ENCODE assay signal across 8 mouse cellular contexts in the genomic region with DNA sequence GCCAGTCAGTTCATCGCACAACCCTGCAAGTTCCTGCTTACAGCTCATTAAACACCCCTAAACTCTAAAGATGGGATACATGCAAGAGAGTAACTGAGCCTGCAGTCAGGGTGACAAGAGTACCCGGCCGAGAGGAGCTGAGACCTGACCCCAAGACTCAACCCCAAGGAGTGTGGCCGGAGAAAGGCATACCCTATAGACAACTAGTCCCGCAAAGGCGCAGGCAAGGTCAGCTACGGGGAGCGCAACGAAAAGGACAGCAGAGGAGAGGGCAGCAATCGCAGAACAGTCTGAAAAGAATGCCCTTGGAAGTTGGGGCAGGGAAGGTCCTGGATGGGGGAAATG. TPM values are rescaled to one million over a fixed set of nuclear protein-coding genes. Genes with fewer than 3 reads are reported as not detected.
DNase-seq lines count a peak whose midpoint lies in the region; ATAC-seq and TF ChIP-seq lines count a peak whose summit lies in the region.

No protein-coding gene starts in this region.

- H3K9ac ChIP-seq in embryonic facial prominence, embryonic 11.5 days (replicated peaks; ENCODE audit: low read length): peak overlapping the region; percentile 90
- peak overlapping the region; percentile 88 for H3K9ac ChIP-seq in hindbrain, embryonic 14.5 days
- H3K9ac ChIP-seq in midbrain, embryonic 12.5 days (replicated peaks): peak overlapping the region; percentile 93

- ATAC-seq in embryonic facial prominence, embryonic 11.5 days (replicated peaks; ENCODE audit: insufficient number of reproducible peaks, low FRiP score, low TSS enrichment, low read depth): no peak
- ATAC-seq in hindbrain, embryonic 14.5 days (ENCODE audit: low FRiP score): no peak
- no peak; the same call in 1 of the 2 replicates for ATAC-seq in midbrain, embryonic 12.5 days (ENCODE audit: low FRiP score, low read depth)

- peak overlapping the region; percentile 97 for H3K4me3 ChIP-seq in E14TG2a.4 (replicated peaks; ENCODE audit: low read length)
- peak overlapping the region; percentile 89 for H3K4me3 ChIP-seq in embryonic facial prominence, embryonic 11.5 days (ENCODE audit: low read depth, low read length)
- H3K4me3 ChIP-seq in hindbrain, embryonic 14.5 days (replicated peaks; ENCODE audit: low read length): peak overlapping the region; percentile 82
- peak overlapping the region; percentile 91 for H3K4me3 ChIP-seq in midbrain, embryonic 12.5 days

- 0% methylated on average over 10 of the region's 10 CpGs for WGBS in embryonic facial prominence, embryonic 11.5 days
- under 1% methylated on average over 10 of the region's 10 CpGs for WGBS in hindbrain, embryonic 14.5 days
- 0% methylated on average over 10 of the region's 10 CpGs for WGBS in midbrain, embryonic 12.5 days

- TF ChIP-seq CTCF in E14TG2a.4 (conservative IDR thresholded peaks at IDR 0.05; ENCODE audit: low read length): no peak

- peaks cover 37% of the 10 kb centered on the region for H3K4me1 ChIP-seq in E14TG2a.4 (replicated peaks; ENCODE audit: low read depth, low read length)
- no peaks in the 10 kb centered on the region for H3K4me1 ChIP-seq in embryonic facial prominence, embryonic 11.5 days (ENCODE audit: control insufficient read depth, insufficient read depth, low read length)
- peaks cover 38% of the 10 kb centered on the region for H3K4me1 ChIP-seq in hindbrain, embryonic 14.5 days (replicated peaks; ENCODE audit: control insufficient read depth, insufficient read depth, low read length)
- H3K4me1 ChIP-seq in midbrain, embryonic 12.5 days: peaks cover 24% of the 10 kb centered on the region

- peak; percentile 18 to 21 for DNase-seq in kidney, adult 8-10 months
- no peak for DNase-seq in kidney, adult 9 months
- DNase-seq in embryonic facial prominence, embryonic 11.5 days (ENCODE audit: low spot score): no peak
- DNase-seq in hindbrain, embryonic 14.5 days (ENCODE audit: low spot score): no peak
- DNase-seq in thymus, adult 18-20 months: no peak
- DNase-seq in right cerebral cortex, postnatal 36 days (ENCODE audit: low spot score in 2 of 2): no peak

- H3K27me3 ChIP-seq in E14TG2a.4 (ENCODE audit: insufficient read depth, low read length): peaks cover 39% of the 10 kb centered on the region
- H3K27me3 ChIP-seq in embryonic facial prominence, embryonic 11.5 days (ENCODE audit: control insufficient read depth, insufficient read depth, low read length): no peaks in the 10 kb centered on the region
- peaks cover 4% of the 10 kb centered on the region; the same call in 1 of the 2 replicates for H3K27me3 ChIP-seq in hindbrain, embryonic 14.5 days (ENCODE audit: control insufficient read depth, insufficient read depth, low read length)
- peaks cover 5% of the 10 kb centered on the region for H3K27me3 ChIP-seq in midbrain, embryonic 12.5 days

- H3K27ac ChIP-seq in embryonic facial prominence, embryonic 11.5 days (replicated peaks; ENCODE audit: low read depth, low read length): peak overlapping the region; percentile 94
- H3K27ac ChIP-seq in hindbrain, embryonic 14.5 days: peak overlapping the region; percentile 94
- peak overlapping the region; percentile 99 for H3K27ac ChIP-seq in midbrain, embryonic 12.5 days (replicated peaks)

- H3K9me3 ChIP-seq in E14TG2a.4 (ENCODE audit: low read length): no peaks in the 10 kb centered on the region
- H3K9me3 ChIP-seq in embryonic facial prominence, embryonic 11.5 days (replicated peaks; ENCODE audit: control insufficient read depth, low read length): no peaks in the 10 kb centered on the region
- no peaks in the 10 kb centered on the region for H3K9me3 ChIP-seq in hindbrain, embryonic 14.5 days (ENCODE audit: control insufficient read depth, low read length)
- H3K9me3 ChIP-seq in midbrain, embryonic 12.5 days: no peaks in the 10 kb centered on the region

- H3K4me2 ChIP-seq in embryonic facial prominence, embryonic 11.5 days (ENCODE audit: low read depth, low read length): peak overlapping the region; percentile 90
- peak overlapping the region; percentile 92 for H3K4me2 ChIP-seq in hindbrain, embryonic 14.5 days (replicated peaks)
- peak overlapping the region; percentile 82 for H3K4me2 ChIP-seq in midbrain, embryonic 12.5 days (replicated peaks)

- H3K36me3 ChIP-seq in E14TG2a.4 (ENCODE audit: insufficient read depth, low read length): no peaks in the 10 kb centered on the region
- no peaks in the 10 kb centered on the region for H3K36me3 ChIP-seq in embryonic facial prominence, embryonic 11.5 days (replicated peaks; ENCODE audit: control insufficient read depth, insufficient read depth, low read depth, low read length)
- no peaks in the 10 kb centered on the region for H3K36me3 ChIP-seq in hindbrain, embryonic 14.5 days (replicated peaks; ENCODE audit: control insufficient read depth, insufficient read depth)
- H3K36me3 ChIP-seq in midbrain, embryonic 12.5 days: no peaks in the 10 kb centered on the region

RNA-seq across cellular contexts. Expression of gene Rapgef2, which starts 0.3 kb away (rescaled TPM):
- polyA plus RNA-seq in embryonic facial prominence, embryonic 11.5 days (2014; fragmentation: Nextera tagmentation; extraction: Ambion mirVana): 5.3 and 6.8 TPM in 2 replicates
- polyA plus RNA-seq in hindbrain, embryonic 14.5 days (2014; fragmentation: Nextera tagmentation; extraction: Ambion mirVana): 13.9 and 16.1 TPM in 2 replicates
- 9.7 and 11.4 TPM in 2 replicates for polyA plus RNA-seq in midbrain, embryonic 12.5 days (2016; fragmentation: Nextera tagmentation; extraction: Ambion mirVana)

RNA-seq across cellular contexts. Expression of gene Gm17359, which starts 50.5 kb away (rescaled TPM):
- not detected in 2 replicates for polyA plus RNA-seq in embryonic facial prominence, embryonic 11.5 days (2014; fragmentation: Nextera tagmentation; extraction: Ambion mirVana)
- polyA plus RNA-seq in hindbrain, embryonic 14.5 days (2014; fragmentation: Nextera tagmentation; extraction: Ambion mirVana): not detected in 2 replicates
- not detected in 2 replicates for polyA plus RNA-seq in midbrain, embryonic 12.5 days (2016; fragmentation: Nextera tagmentation; extraction: Ambion mirVana)

Comparison
In these comparisons a context has a peak if more than half of its experiments do, and no peak if none do; other contexts are left out.
1. DNase-seq: peak in kidney, adult 8-10 months (2 of 2); none in kidney, adult 9 months (single experiment), embryonic facial prominence, embryonic 11.5 days (single experiment), hindbrain, embryonic 14.5 days (single experiment), thymus, adult 18-20 months (0 of 2) and right cerebral cortex, postnatal 36 days (0 of 2).
2. Peak in every context shown above with its lines, with median percentiles within 50 percentile points of each other: H3K4me3 ChIP-seq, H3K27ac ChIP-seq, H3K4me2 ChIP-seq and H3K9ac ChIP-seq.